Mouse (Mus musculus): ENCODE results near the gene Zfp524. TPM values are rescaled to one million over a fixed set of nuclear protein-coding genes. Genes with fewer than 3 reads are reported as not detected.

The Zfp524 gene
- total RNA-seq (2014; rRNA removed) (6.7 and 10.7 TPM in 2 replicates), polyA plus RNA-seq (2012; rRNA removed) (38.3 and 41.1 TPM in 2 replicates)

DNA sequence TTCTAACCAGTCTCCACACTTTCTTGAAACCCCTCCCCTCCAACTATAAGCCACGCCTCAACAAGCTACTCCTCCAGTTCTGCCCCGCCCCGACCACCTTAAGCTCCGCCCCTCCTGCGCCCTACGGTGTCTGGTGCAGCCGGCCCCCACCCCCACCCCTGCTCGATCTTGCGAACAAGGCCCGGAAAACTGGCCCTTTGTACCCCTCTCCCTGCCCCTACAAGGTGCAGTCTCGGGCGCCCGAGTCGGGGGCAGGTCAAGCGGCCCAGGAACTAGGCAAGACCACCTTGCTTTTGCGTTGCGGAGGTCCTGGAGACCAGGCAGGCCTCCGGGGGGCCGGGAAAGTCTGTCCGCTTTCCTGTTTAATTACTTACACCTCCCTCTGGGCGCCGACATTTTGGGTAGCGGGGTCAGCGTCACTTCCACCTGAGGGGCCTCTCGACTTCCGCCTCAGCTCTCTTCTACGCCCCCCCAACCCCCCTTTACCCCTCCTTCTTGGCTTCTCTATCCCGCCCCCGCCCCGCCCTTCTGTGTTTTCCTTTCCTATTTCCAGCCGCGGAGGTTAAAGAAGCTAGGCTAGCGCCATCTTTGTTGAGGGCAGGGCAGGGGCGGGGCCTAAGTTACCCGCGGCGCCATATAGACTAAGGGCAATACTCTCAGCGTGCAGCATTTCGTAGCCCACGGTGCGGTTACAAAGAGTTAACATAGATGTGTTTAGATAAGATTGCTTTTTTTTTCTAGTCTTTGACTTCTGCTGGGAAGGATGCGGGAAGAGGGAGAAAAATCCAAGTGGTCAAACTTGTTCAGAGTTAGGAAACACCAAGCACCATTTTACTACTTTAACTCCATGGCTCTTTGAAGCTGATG, at the start of gene Zfp524, which contains the start of gene Fiz1:
TSS of gene Zfp524 (plus strand) at position 165 of the 867 bp plus-strand sequence.
TSS of gene Fiz1 (minus strand) at position 447 of the 867 bp plus-strand sequence.
- H3K4me1 ChIP-seq (ENCODE audit: control insufficient read depth, insufficient read depth, low read length) = peaks cover 1% of the 10 kb centered on the region; the same call in 1 of the 2 replicates
- H3K79me2 ChIP-seq (ENCODE audit: control insufficient read depth, insufficient read depth, low read length) = peaks cover 2% of the 10 kb centered on the region; the same call in 1 of the 2 replicates
- DNase-seq (ENCODE audit: extremely low read depth, low read depth, low spot score) = peak; percentile 87
- H3K27me3 ChIP-seq (ENCODE audit: control insufficient read depth, insufficient read depth, low read length) = no peaks in the 10 kb centered on the region
- TF ChIP-seq CTCF (IDR thresholded peaks at IDR 0.05; ENCODE audit: low read depth, low read length) (no peak), POLR2A (IDR thresholded peaks at IDR 0.05; ENCODE audit: extremely low read depth, insufficient read depth, low read length) (peak; percentile 32; the same call in 1 of the 2 replicates)
- WGBS = under 1% methylated on average over 42 of the region's 42 CpGs
- H3K9ac ChIP-seq (ENCODE audit: low read depth, low read length) = peak within 1 kb of the TSS; percentile 98
- H3K27ac ChIP-seq (replicated peaks; ENCODE audit: insufficient read depth, low read depth, low read length) = peak within 1 kb of the TSS; percentile 99
- peak within 1 kb of the TSS; percentile 99 for H3K4me3 ChIP-seq (ENCODE audit: insufficient read depth, low read depth, low read length)
- H3K36me3 ChIP-seq (ENCODE audit: control insufficient read depth, insufficient read depth, low read length) = peaks cover 12% of the 10 kb centered on the region

DNA sequence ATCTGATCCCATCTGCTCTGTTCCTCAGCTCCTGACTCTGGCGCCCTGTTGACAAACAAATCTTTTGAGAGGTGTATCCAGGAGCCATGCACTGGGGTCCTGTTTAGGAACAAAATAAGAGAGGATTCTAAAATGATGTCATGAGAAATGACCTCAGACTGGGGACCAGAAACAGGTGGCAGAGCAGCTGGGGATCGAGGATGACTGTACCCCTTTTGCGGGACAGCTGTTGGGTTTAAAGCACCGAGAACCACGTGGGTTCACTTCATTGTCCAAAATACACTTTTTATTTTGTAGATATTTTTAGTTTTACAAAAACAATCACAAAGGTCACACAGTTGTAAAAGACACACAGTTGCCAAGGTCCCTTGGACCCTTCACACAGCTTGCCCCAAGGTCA, 49.2 kb upstream of the Zfp524 start:
- Histone ChIP-seq H3K27ac (replicated peaks; ENCODE audit: insufficient read depth, low read depth, low read length) (no peak overlapping the region), H3K4me1 (ENCODE audit: control insufficient read depth, insufficient read depth, low read length) (peaks cover 2% of the 10 kb centered on the region; the same call in 1 of the 2 replicates), H3K36me3 (ENCODE audit: control insufficient read depth, insufficient read depth, low read length) (no peaks in the 10 kb centered on the region), H3K79me2 (ENCODE audit: control insufficient read depth, insufficient read depth, low read length) (no peaks in the 10 kb centered on the region), H3K4me3 (ENCODE audit: insufficient read depth, low read depth, low read length) (no peak overlapping the region), H3K27me3 (ENCODE audit: control insufficient read depth, insufficient read depth, low read length) (no peaks in the 10 kb centered on the region), H3K9ac (ENCODE audit: low read depth, low read length) (no peak overlapping the region)
- 85% methylated on average over 5 of the region's 5 CpGs for whole genome bisulfite sequencing
- TF ChIP-seq CTCF (IDR thresholded peaks at IDR 0.05; ENCODE audit: low read depth, low read length) = no peak
- no peak for TF ChIP-seq POLR2A (IDR thresholded peaks at IDR 0.05; ENCODE audit: extremely low read depth, insufficient read depth, low read length)
- no peak for DNase-seq (ENCODE audit: extremely low read depth, low read depth, low spot score)

DNA sequence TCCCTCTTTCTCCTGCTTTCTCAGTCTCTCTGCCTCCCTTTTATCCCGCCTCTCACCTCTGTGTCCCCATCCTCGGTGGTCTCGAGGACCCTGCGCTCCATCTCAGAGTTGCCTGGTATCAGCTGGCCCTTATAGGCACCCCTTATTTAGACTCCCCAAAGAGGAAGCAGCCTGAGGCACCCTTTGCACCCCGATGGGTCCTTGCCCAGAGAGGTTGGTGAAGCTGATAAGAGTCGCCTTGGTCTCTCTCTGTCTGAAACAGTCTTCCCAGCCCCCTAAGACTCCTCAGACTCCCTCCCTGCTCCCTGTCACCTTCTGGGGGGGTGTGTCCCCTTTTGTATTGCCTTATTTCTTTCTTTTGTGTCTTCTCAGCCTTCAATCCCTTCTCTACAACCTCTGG, 43.1 kb upstream of the Zfp524 start, which contains the start of gene Sbk3:
TSS of gene Sbk3 (minus strand) at position 101 of the 400 bp plus-strand sequence.
- WGBS = 47% methylated on average over 6 of the region's 6 CpGs
- H3K4me1 ChIP-seq (ENCODE audit: control insufficient read depth, insufficient read depth, low read length) = no peaks in the 10 kb centered on the region
- H3K27me3 ChIP-seq (ENCODE audit: control insufficient read depth, insufficient read depth, low read length) = no peaks in the 10 kb centered on the region
- no peak within 1 kb of the TSS for H3K9ac ChIP-seq (ENCODE audit: low read depth, low read length)
- TF ChIP-seq POLR2A (IDR thresholded peaks at IDR 0.05; ENCODE audit: extremely low read depth, insufficient read depth, low read length) (no peak), CTCF (IDR thresholded peaks at IDR 0.05; ENCODE audit: low read depth, low read length) (no peak)
- H3K27ac ChIP-seq (replicated peaks; ENCODE audit: insufficient read depth, low read depth, low read length) = no peak within 1 kb of the TSS
- H3K4me3 ChIP-seq (ENCODE audit: insufficient read depth, low read depth, low read length) = no peak within 1 kb of the TSS
- DNase-seq (ENCODE audit: extremely low read depth, low read depth, low spot score) = no peak
- no peaks in the 10 kb centered on the region for H3K79me2 ChIP-seq (ENCODE audit: control insufficient read depth, insufficient read depth, low read length)
- H3K36me3 ChIP-seq (ENCODE audit: control insufficient read depth, insufficient read depth, low read length) = no peaks in the 10 kb centered on the region

DNA sequence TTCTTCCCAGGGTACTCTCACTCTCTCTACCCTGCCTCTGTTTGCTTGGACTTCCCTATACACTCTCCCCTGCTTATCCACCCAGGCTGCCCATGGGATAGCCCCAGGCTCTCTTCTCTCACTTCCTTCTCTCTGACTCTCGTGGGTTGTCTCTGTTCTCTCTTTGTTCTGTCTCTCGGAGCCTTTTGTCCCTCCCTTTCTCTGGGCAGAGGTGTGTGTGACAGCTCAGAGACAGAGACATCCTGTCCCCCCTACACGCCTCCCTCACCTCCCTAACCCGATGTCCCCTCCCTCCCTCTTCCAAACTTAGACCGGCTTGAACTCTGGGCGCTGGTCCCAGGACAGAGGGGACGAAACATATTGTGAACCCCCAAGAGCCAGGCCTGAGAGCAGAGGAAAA, 42.5 kb upstream of the Zfp524 start:
- H3K27ac ChIP-seq (replicated peaks; ENCODE audit: insufficient read depth, low read depth, low read length) = no peak overlapping the region
- H3K27me3 ChIP-seq (ENCODE audit: control insufficient read depth, insufficient read depth, low read length) = no peaks in the 10 kb centered on the region
- no peak for DNase-seq (ENCODE audit: extremely low read depth, low read depth, low spot score)
- H3K9ac ChIP-seq (ENCODE audit: low read depth, low read length) = no peak overlapping the region
- no peaks in the 10 kb centered on the region for H3K4me1 ChIP-seq (ENCODE audit: control insufficient read depth, insufficient read depth, low read length)
- no peaks in the 10 kb centered on the region for H3K79me2 ChIP-seq (ENCODE audit: control insufficient read depth, insufficient read depth, low read length)
- H3K4me3 ChIP-seq (ENCODE audit: insufficient read depth, low read depth, low read length) = no peak overlapping the region
- no peaks in the 10 kb centered on the region for H3K36me3 ChIP-seq (ENCODE audit: control insufficient read depth, insufficient read depth, low read length)
- WGBS = 58% methylated on average over 7 of the region's 7 CpGs
- TF ChIP-seq POLR2A (IDR thresholded peaks at IDR 0.05; ENCODE audit: extremely low read depth, insufficient read depth, low read length) (no peak), CTCF (IDR thresholded peaks at IDR 0.05; ENCODE audit: low read depth, low read length) (no peak)

DNA sequence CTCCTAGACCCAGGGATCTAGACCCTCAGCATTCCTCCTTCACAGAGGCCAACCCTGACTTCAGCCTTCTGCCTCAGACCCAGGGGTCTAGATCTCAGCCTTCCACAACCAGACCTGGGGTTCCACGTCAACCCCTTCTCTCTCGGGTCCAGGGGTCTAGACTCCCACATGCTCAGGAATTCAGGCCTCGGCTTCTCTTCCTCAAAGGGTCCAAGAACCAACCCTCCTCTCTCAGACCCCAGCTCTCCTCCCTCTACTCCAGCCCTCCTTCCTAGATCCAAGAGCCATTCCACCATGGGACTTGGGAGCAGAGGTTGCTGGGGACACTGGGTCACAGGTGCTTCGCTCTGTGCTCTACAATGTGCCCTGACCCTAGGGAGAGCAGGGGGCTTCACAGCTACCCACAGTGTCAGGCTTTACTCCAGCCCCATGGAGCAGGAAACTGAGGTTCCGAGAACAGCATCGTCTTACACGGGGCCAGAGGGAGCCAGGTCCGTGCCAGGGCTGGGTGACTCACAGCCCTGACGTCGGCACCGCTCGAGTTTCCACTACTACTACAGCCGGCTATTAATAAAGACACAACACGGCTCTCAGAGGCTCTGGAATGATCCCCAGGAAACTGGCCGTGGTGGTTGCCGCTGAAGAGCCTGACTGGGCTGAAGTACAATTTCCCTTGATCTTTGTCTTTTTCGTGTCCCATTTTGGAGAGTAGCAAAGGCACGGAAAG, 41.7 kb upstream of the Zfp524 start:
- H3K9ac ChIP-seq (ENCODE audit: low read depth, low read length) = no peak overlapping the region
- DNase-seq (ENCODE audit: extremely low read depth, low read depth, low spot score) = no peak
- TF ChIP-seq CTCF (IDR thresholded peaks at IDR 0.05; ENCODE audit: low read depth, low read length) (no peak), POLR2A (IDR thresholded peaks at IDR 0.05; ENCODE audit: extremely low read depth, insufficient read depth, low read length) (no peak)
- H3K4me3 ChIP-seq (ENCODE audit: insufficient read depth, low read depth, low read length) = no peak overlapping the region
- H3K36me3 ChIP-seq (ENCODE audit: control insufficient read depth, insufficient read depth, low read length) = no peaks in the 10 kb centered on the region
- H3K27ac ChIP-seq (replicated peaks; ENCODE audit: insufficient read depth, low read depth, low read length) = no peak overlapping the region
- 74% methylated on average over 18 of the region's 18 CpGs for WGBS
- H3K4me1 ChIP-seq (ENCODE audit: control insufficient read depth, insufficient read depth, low read length) = no peaks in the 10 kb centered on the region
- no peaks in the 10 kb centered on the region for H3K27me3 ChIP-seq (ENCODE audit: control insufficient read depth, insufficient read depth, low read length)
- H3K79me2 ChIP-seq (ENCODE audit: control insufficient read depth, insufficient read depth, low read length) = no peaks in the 10 kb centered on the region
